Mouse (Mus musculus) kidney, embryonic 14.5 days (tissue): ENCODE data around the gene Ugt2b5. TPM values are rescaled to one million over a fixed set of nuclear protein-coding genes. Genes with fewer than 3 reads are reported as not detected.

Experiments used
- ATAC-seq: fragments of 200-750 bp; cut with Nextera tagmentation; 2 replicates; pipeline ENCODE4 v1.8.0; 2017; ENCODE audit warnings: moderate number of reproducible peaks, mild to moderate bottlenecking, moderate TSS enrichment, moderate library complexity; ENCODE audit not compliant: low FRiP score, low TSS enrichment
- H3K27ac ChIP-seq: fragments of 300-500 bp; sonication (generic); 2 replicates; pipeline ENCODE4 v1.5.1; 2014; ENCODE audit warnings: low read depth, mild to moderate bottlenecking, low read length, moderate library complexity, mixed read lengths
- H3K27me3 ChIP-seq: fragments of 300-500 bp; sonication (generic); 2 replicates; pipeline ENCODE4 v1.6.1; 2014; ENCODE audit warnings: mild to moderate bottlenecking, low read length; ENCODE audit not compliant: control insufficient read depth, insufficient read depth
- H3K36me3 ChIP-seq: fragments of 300-500 bp; sonication (generic); 2 replicates; pipeline ENCODE4 v1.6.1; 2014; ENCODE audit warnings: low read length, mixed read lengths; ENCODE audit not compliant: control insufficient read depth, insufficient read depth
- H3K4me1 ChIP-seq: fragments of 300-500 bp; sonication (generic); 2 replicates; pipeline ENCODE4 v1.6.1; 2014; ENCODE audit warnings: low read length, mixed read lengths; ENCODE audit not compliant: control insufficient read depth, insufficient read depth
- H3K4me2 ChIP-seq: fragments of 300-500 bp; sonication (generic); replicated peaks from 2 replicates; pipeline ENCODE4 v1.6.1; 2014; ENCODE audit warnings: low read depth, mild to moderate bottlenecking, low read length
- H3K4me3 ChIP-seq: fragments of 300-500 bp; sonication (generic); 2 replicates; pipeline ENCODE4 v1.5.1; 2014; ENCODE audit warnings: mild to moderate bottlenecking, low read length
- H3K9ac ChIP-seq: fragments of 300-500 bp; sonication (generic); 2 replicates; pipeline ENCODE4 v1.6.1; 2014; ENCODE audit warnings: low read depth, mild to moderate bottlenecking, low read length, moderate library complexity
- H3K9me3 ChIP-seq: fragments of 300-500 bp; sonication (generic); 2 replicates; pipeline ENCODE4 v1.6.1; 2016; ENCODE audit warnings: low read length; ENCODE audit not compliant: control insufficient read depth
- WGBS: fragments of 180-500 bp; shearing (Covaris S2); extraction: QIAGEN DNeasy Blood & Tissue Kit; methylation state at CpG from one replicate; pipeline ENCODE4 v1.1.7; 2014; 5-methylcytosine and 5-hydroxymethylcytosine counted together
- polyA plus RNA-seq: library from polyadenylated mRNA; unstranded; fragments of >200 nt; fragmentation: Nextera tagmentation; extraction: Ambion mirVana; gene quantifications from 2 replicates; pipeline ENCODE4 v1.2.1, GENCODE M21; 2014

The Ugt2b5 gene
- polyA plus RNA-seq, 1 experiment from 2014 or later = 8.4 TPM

DNA sequence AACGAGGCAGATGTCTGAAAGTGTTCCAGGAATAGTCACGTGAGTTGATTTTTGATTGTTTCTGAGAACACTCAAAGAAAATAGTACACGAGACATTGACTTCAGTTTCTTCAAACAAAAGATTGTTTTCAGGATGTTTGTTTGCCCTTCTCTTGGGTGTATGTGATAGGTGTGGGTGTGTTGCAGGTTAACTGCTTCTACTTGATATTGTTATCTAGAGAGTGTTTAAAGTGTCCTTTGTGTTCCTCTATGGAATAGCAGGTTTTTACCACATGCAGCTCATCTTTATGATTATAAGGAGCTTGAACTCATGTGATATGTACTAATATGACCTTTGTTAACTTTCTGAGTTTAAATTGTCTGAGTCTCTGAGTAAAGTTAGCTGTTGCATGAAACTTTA is 53.8 kb downstream of the Ugt2b5 start:
- no peak for ATAC-seq
- Histone ChIP-seq H3K4me3 (no peak overlapping the region), H3K27me3 (no peaks in the 10 kb centered on the region), H3K9me3 (no peaks in the 10 kb centered on the region), H3K9ac (no peak overlapping the region), H3K4me2 (no peak overlapping the region), H3K27ac (no peak overlapping the region), H3K36me3 (no peaks in the 10 kb centered on the region), H3K4me1 (no peaks in the 10 kb centered on the region)
- WGBS = 80% methylated on average over 3 of the region's 3 CpGs

Other genes starting within 250 kb of the Ugt2b5 start
- gene Ugt2b34, start 233.4 kb downstream of the Ugt2b5 start, polyA plus RNA-seq = 3.4 and 5.5 TPM in 2 replicates
- gene Ugt2b1, start 213.8 kb downstream of the Ugt2b5 start, polyA plus RNA-seq = not detected in 2 replicates
- not detected in 2 replicates for gene Ugt2b35, start 139.5 kb downstream of the Ugt2b5 start, polyA plus RNA-seq
- gene Ugt2b36, start 47.8 kb downstream of the Ugt2b5 start, polyA plus RNA-seq = 0.37 TPM in 1 of 2 replicates, not detected in the other
- 4.5 and 17.1 TPM in 2 replicates for gene Ugt2b37, start 114.5 kb upstream of the Ugt2b5 start, polyA plus RNA-seq
- not detected in 2 replicates for gene Ugt2a3, start 196.9 kb upstream of the Ugt2b5 start, polyA plus RNA-seq